ENCODE assay signal across 23 mouse cellular contexts in the genomic region with DNA sequence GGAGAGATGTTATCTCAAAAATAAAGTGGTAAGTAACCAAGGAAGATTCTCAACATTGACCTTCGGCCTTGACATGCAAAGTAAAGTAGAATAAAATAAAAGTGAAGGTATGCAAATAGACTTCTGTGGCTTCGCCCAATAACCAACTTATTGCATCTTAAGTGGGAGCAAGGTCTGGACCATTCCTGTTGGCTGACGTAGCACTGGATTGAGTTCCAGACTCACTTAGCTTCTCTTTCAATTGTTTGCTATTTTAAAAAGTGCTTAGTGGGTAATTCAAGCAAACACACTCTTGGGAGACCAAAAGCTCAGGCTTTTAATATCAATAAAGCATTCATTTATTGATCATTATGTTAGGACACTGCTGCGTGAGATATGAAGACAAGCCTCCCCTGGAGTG.
"Had no signal": no experiment of that assay in that cellular context is flagged by ENCODE, and none has a peak within 500 bp of the region (broad histone marks: within the 10 kb centered on the region; RNA-seq: fewer than 3 reads in every experiment).

No protein-coding gene starts in this region.

- H3K36me3 ChIP-seq: heart, embryonic 10.5 days; heart, embryonic 12.5 days; hindbrain, embryonic 10.5 days; hindbrain, embryonic 12.5 days; limb, embryonic 10.5 days; limb, embryonic 12.5 days had no signal

- H3K27ac ChIP-seq: gastrocnemius, adult 2 months; heart, embryonic 10.5 days; hindbrain, embryonic 10.5 days; hindbrain, embryonic 12.5 days; hindbrain, embryonic 14.5 days; layer of hippocampus, adult 2 months; left cerebral cortex, adult 2 months; limb, embryonic 10.5 days; limb, embryonic 12.5 days had no signal

- DNase-seq: gastrocnemius, adult 2 months; gastrocnemius, postnatal 10 days; gastrocnemius, postnatal 25 days; heart, adult 18-20 months; heart, postnatal 10 days; heart, postnatal 4 days; kidney, adult 18-20 months; kidney, adult 8-10 months; kidney, postnatal 10 days; kidney, postnatal 25 days; kidney, postnatal 4 days had no signal

- H3K4me2 ChIP-seq: heart, embryonic 12.5 days; hindbrain, embryonic 12.5 days; hindbrain, embryonic 14.5 days; limb, embryonic 12.5 days had no signal

- H3K9ac ChIP-seq: heart, embryonic 12.5 days; hindbrain, embryonic 12.5 days; hindbrain, embryonic 14.5 days; limb, embryonic 12.5 days had no signal

- H3K9me3 ChIP-seq: heart, embryonic 10.5 days; heart, embryonic 12.5 days; hindbrain, embryonic 10.5 days; hindbrain, embryonic 12.5 days; limb, embryonic 10.5 days; limb, embryonic 12.5 days had no signal

- H3K4me1 ChIP-seq: hindbrain, embryonic 10.5 days; hindbrain, embryonic 12.5 days; limb, embryonic 10.5 days; limb, embryonic 12.5 days had no signal

- H3K27me3 ChIP-seq: heart, embryonic 12.5 days; hindbrain, embryonic 12.5 days had no signal

- H3K4me3 ChIP-seq: gastrocnemius, adult 2 months; heart, embryonic 10.5 days; heart, embryonic 12.5 days; hindbrain, embryonic 10.5 days; hindbrain, embryonic 12.5 days; layer of hippocampus, adult 2 months; left cerebral cortex, adult 2 months; limb, embryonic 10.5 days; limb, embryonic 12.5 days had no signal

- ATAC-seq: forebrain, embryonic 16.5 days; hindbrain, embryonic 16.5 days; inflammation-experienced regulatory T-cells, adult 6 months had no signal
